Mouse (Mus musculus) heart, adult 2 months (tissue): ENCODE measurements around the gene Sema3a. TPM values are rescaled to one million over a fixed set of nuclear protein-coding genes. Genes with fewer than 3 reads are reported as not detected.

Experiments used
- DNase-seq, 2 experiments: peaks; one replicate each; pipeline ENCODE4 v3.0.0; 2021
- H3K27ac ChIP-seq: fragments of 200-600 bp; 2 replicates; pipeline ENCODE4 v1.8.1; 2022
- H3K27me3 ChIP-seq: fragments of 200-500 bp; 2 replicates; pipeline ENCODE4 v1.6.1; 2012; ENCODE audit warnings: mild to moderate bottlenecking, low read length, inconsistent platforms, mixed read lengths; ENCODE audit not compliant: control insufficient read depth, insufficient read depth
- H3K36me3 ChIP-seq: fragments of 200-500 bp; 2 replicates; pipeline ENCODE4 v1.6.1; 2012; ENCODE audit warnings: low read length, inconsistent platforms; ENCODE audit not compliant: control insufficient read depth, insufficient read depth
- H3K4me1 ChIP-seq: fragments of 200-500 bp; 2 replicates; pipeline ENCODE4 v1.6.1; 2011; ENCODE audit warnings: low read length; ENCODE audit not compliant: control insufficient read depth, insufficient read depth
- H3K4me3 ChIP-seq: fragments of 200-600 bp; 2 replicates; pipeline ENCODE4 v1.8.1; 2022
- H3K79me2 ChIP-seq: fragments of 200-500 bp; replicated peaks from 2 replicates; pipeline ENCODE4 v1.6.1; 2012; ENCODE audit warnings: mild to moderate bottlenecking, inconsistent platforms, low read length, moderate library complexity, mixed read lengths; ENCODE audit not compliant: control insufficient read depth, insufficient read depth
- H3K9ac ChIP-seq: fragments of 200-500 bp; 2 replicates; pipeline ENCODE4 v1.6.1; 2012; ENCODE audit warnings: low read depth, mild to moderate bottlenecking, control low read depth, inconsistent platforms, low read length, mixed read lengths
- CTCF ChIP-seq: fragments of 200-600 bp; IDR thresholded peaks from 2 replicates; pipeline ENCODE4 v1.8.1; 2022; ENCODE audit warnings: antibody characterized with exemption, mild to moderate bottlenecking, moderate library complexity
- EP300 ChIP-seq: fragments of 200-500 bp; IDR thresholded peaks from 2 replicates; pipeline ENCODE4 v1.6.1; 2011; ENCODE audit warnings: low read depth, low read length, control low read depth; ENCODE audit not compliant: insufficient read depth
- POLR2A ChIP-seq: fragments of 200-500 bp; IDR thresholded peaks from 2 replicates; pipeline ENCODE4 v1.6.1; 2011; ENCODE audit warnings: mild to moderate bottlenecking, low read depth, low read length, control low read depth; ENCODE audit not compliant: insufficient read depth
- WGBS: fragments of 180-500 bp; shearing (Covaris S2); methylation state at CpG from one replicate; pipeline ENCODE4 v1.1.7; 2018; 5-methylcytosine and 5-hydroxymethylcytosine counted together
- intact Hi-C: fragments of 180-260 bp; cut with DNase I; formaldehyde crosslinking; loops from one replicate; pipeline ENCODE4 v1.15.1; 2025
- long read RNA-seq: library from polyadenylated mRNA; stranded (forward); transcript quantifications from one replicate; pipeline ENCODE4 v2.0.0, GENCODE M21; 2021
- polyA plus RNA-seq: library from polyadenylated mRNA; depleted of rRNA; stranded (reverse); fragments of >200 nt; gene quantifications from 2 replicates; pipeline ENCODE4 v1.2.3, GENCODE M21; 2012; rRNA removed
- total RNA-seq, 2 experiments: library from RNA; stranded (reverse); gene quantifications; 2 replicates each; pipeline ENCODE4 v1.2.3; 2021

Gene Sema3a
- total RNA-seq, result 1 to 10 TPM; 1.4 to 1.8 TPM
- 0.47 and 0.55 TPM in 2 replicates for polyA plus RNA-seq
- long read RNA-seq, partial matches to known transcripts, result 0 of 1 reads
- long read RNA-seq, other reads (novel, unspliced or antisense), result 1 of 1 reads

GRCm38 (mm10) chr5:13125241-13125692 is at the start of gene Sema3a:
Sema3a (plus strand) TSS chr5:13125414.
- no peak within 1 kb of the TSS for H3K27ac ChIP-seq
- no peak for DNase-seq
- no peaks in the 10 kb centered on the region for H3K27me3 ChIP-seq
- TF ChIP-seq POLR2A, result no peak
- TF ChIP-seq CTCF, result no peak
- intact Hi-C loops, result no loop called here
- H3K9ac ChIP-seq, result no peak within 1 kb of the TSS
- H3K4me3 ChIP-seq, result no peak within 1 kb of the TSS
- WGBS, result 72% methylated on average over 13 of the region's 13 CpGs
- H3K79me2 ChIP-seq, result no peaks in the 10 kb centered on the region
- no peaks in the 10 kb centered on the region for H3K4me1 ChIP-seq
- H3K36me3 ChIP-seq, result no peaks in the 10 kb centered on the region

- 81% methylated on average over 6 of the region's 6 CpGs for WGBS
- H3K4me3 ChIP-seq, result no peak overlapping the region
- no peak for DNase-seq
- no peak for TF ChIP-seq EP300
- no peak for TF ChIP-seq CTCF
- TF ChIP-seq POLR2A, result no peak
- no peaks in the 10 kb centered on the region for H3K79me2 ChIP-seq
- intact Hi-C loops, result no loop called here
- no peak overlapping the region for H3K27ac ChIP-seq
- no peaks in the 10 kb centered on the region for H3K27me3 ChIP-seq
- no peaks in the 10 kb centered on the region for H3K36me3 ChIP-seq
- H3K4me1 ChIP-seq, result no peaks in the 10 kb centered on the region
- no peak overlapping the region for H3K9ac ChIP-seq
Observed at GRCm38 (mm10) chr5:13084777-13085439, 40.3 kb upstream of the Sema3a start.

DNA sequence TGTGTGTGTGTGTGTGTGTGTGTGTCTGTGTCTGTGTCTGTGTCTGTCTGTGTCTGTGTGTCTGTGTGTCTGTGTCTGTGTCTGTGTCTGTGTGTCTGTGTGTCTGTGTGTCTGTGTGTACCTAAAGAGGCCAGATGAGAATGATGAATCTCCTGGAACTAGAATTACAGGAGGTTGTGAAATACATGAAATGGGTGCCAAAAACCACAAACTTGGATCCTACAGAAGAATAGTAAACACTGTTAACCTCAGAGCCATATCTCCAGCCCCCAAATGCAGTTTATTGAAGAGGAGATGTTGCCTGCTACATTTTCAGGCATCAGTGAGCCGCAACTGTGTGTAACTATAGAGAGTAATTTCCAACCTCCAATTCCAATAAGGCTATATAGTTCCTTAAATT is 34.8 kb upstream of the Sema3a start:
- H3K79me2 ChIP-seq, result no peaks in the 10 kb centered on the region
- H3K4me1 ChIP-seq, result no peaks in the 10 kb centered on the region
- TF ChIP-seq CTCF, result no peak
- no peak for TF ChIP-seq EP300
- TF ChIP-seq POLR2A, result no peak
- H3K9ac ChIP-seq, result no peak overlapping the region
- no peak overlapping the region for H3K4me3 ChIP-seq
- H3K27me3 ChIP-seq, result no peaks in the 10 kb centered on the region
- DNase-seq, result no peak
- H3K36me3 ChIP-seq, result no peaks in the 10 kb centered on the region
- H3K27ac ChIP-seq, result no peak overlapping the region
- intact Hi-C loops, result no loop called here
- WGBS, result 88% methylated on average over 1 of the region's 1 CpGs

DNA sequence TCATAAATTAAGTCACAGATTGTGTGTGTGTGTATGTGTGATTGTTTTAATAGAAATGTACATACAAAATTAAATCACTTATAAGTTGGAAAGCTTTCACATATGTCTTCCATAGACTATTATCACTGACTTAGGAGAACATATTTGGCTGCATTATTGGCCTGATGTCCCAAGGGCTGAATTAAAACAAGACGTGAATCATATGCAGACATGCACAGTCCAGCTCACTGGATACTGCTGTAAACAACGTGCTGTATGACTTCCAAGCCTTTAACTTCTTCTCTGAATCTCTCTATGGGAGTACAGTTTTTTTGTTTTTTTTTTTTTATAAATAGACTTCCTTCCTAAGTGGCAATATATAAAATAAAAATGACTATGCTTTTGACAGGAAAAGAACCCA is 15.7 kb upstream of the Sema3a start:
- intact Hi-C loops, result no loop called here
- Histone ChIP-seq H3K36me3 (no peaks in the 10 kb centered on the region), H3K27ac (no peak overlapping the region), H3K79me2 (no peaks in the 10 kb centered on the region), H3K27me3 (no peaks in the 10 kb centered on the region), H3K9ac (no peak overlapping the region), H3K4me1 (no peaks in the 10 kb centered on the region), H3K4me3 (no peak overlapping the region)
- WGBS, result 35% methylated on average over 2 of the region's 2 CpGs
- no peak for DNase-seq
- TF ChIP-seq CTCF (no peak), EP300 (no peak), POLR2A (no peak)

- intact Hi-C loops, result no loop called here
- no peaks in the 10 kb centered on the region for H3K4me1 ChIP-seq
- WGBS, result 78% methylated on average over 8 of the region's 8 CpGs
- DNase-seq, result no peak
- no peak overlapping the region for H3K4me3 ChIP-seq
- no peaks in the 10 kb centered on the region for H3K36me3 ChIP-seq
- no peak overlapping the region for H3K9ac ChIP-seq
- no peaks in the 10 kb centered on the region for H3K79me2 ChIP-seq
- no peak overlapping the region for H3K27ac ChIP-seq
- H3K27me3 ChIP-seq, result no peaks in the 10 kb centered on the region
- TF ChIP-seq POLR2A (no peak), EP300 (no peak), CTCF (no peak)
Observed at GRCm38 (mm10) chr5:13117236-13117635, 8.0 kb upstream of the Sema3a start.

DNA sequence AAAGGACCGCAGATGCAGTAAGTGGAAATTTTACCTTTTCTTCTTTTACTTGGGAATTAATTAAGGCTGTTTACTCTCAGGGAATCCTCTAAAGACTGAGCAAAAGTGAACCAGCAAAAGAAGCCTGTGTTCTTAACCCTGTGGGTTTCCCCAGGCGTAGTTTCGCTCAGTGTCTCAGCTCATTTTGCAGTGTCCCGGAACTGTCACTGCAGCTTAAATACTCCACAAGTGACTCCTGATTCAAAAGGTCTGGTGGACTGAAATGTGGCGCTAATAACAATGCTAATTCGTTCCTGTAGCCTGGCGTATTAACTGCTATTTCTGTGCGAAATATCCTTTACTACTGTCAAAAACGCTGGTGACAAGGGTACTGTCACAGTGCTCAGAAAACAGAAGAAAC is 543 bp downstream of the Sema3a start:
- H3K27ac ChIP-seq, result no peak overlapping the region
- no peaks in the 10 kb centered on the region for H3K79me2 ChIP-seq
- WGBS, result 77% methylated on average over 9 of the region's 9 CpGs
- TF ChIP-seq EP300, result no peak
- TF ChIP-seq POLR2A, result no peak
- TF ChIP-seq CTCF, result no peak
- intact Hi-C loops, result no loop called here
- no peaks in the 10 kb centered on the region for H3K36me3 ChIP-seq
- no peak for DNase-seq
- H3K9ac ChIP-seq, result no peak overlapping the region
- no peaks in the 10 kb centered on the region for H3K4me1 ChIP-seq
- H3K27me3 ChIP-seq, result no peaks in the 10 kb centered on the region
- H3K4me3 ChIP-seq, result no peak overlapping the region
